Mouse (Mus musculus) CD8-positive naive resting alpha-beta T cell, adult 57 days (primary cell): ENCODE measurements around the gene Gm773. TPM values are rescaled to one million over a fixed set of nuclear protein-coding genes. Genes with fewer than 3 reads are reported as not detected.

Experiments used
- total RNA-seq: library from RNA; stranded (reverse); gene quantifications from one replicate; pipeline ENCODE4 v1.2.4, GENCODE M21; 2023

Gm773 gene
- not detected for total RNA-seq

DNA sequence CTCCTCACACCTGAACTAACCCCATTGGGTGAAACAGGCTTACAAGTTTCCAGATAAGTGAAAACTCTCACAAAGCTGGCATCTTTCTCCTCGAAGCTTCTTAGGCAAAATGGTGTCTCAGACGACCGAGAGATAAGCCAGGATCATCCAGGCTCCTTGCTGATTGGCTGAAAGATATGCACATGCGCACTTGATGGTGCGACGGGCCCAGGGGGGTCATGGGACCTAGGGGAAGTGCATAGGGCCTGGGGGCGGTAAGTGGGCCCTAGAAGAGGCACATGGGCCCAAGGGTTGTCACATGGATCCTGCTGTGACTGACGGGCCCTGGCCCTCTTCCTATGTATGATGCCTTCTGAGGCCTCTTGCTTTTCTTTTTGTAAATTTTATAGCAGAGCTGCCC lies at the start of gene Gm773:
Gm773 (minus strand) TSS at position 111 of the 400 bp plus-strand sequence.

Other genes starting within 250 kb of the Gm773 start
- not detected for gene 3830403N18Rik, start 76.3 kb downstream of the Gm773 start, total RNA-seq
- gene Zfp449, start 133.5 kb upstream of the Gm773 start, total RNA-seq: 0.52 TPM
- gene Smim10l2a, start 161.7 kb upstream of the Gm773 start, total RNA-seq: not detected
- not detected for gene Gm2174, start 235.1 kb upstream of the Gm773 start, total RNA-seq
- 35.1 TPM for gene Ints6l, start 242.0 kb upstream of the Gm773 start, total RNA-seq